In genomic region chr1:183104696-183105095, GRCm38 (mm10) we compare ENCODE assay signal across 14 mouse cellular contexts.
"Had no signal": no experiment of that assay in that cellular context is flagged by ENCODE, and none has a peak within 500 bp of the region (broad histone marks: within the 10 kb centered on the region; RNA-seq: fewer than 3 reads in every experiment).

No protein-coding gene starts in this region.

- DNase-seq: retina, postnatal 1 day; right cerebral cortex, adult 18-20 months; right cerebral cortex, postnatal 14 days; right cerebral cortex, postnatal 25 days; right cerebral cortex, postnatal 4 days; spleen, adult 18-20 months; thymus, postnatal 14 days; thymus, postnatal 25 days; thymus, postnatal 36 days had no signal

- H3K9me3 ChIP-seq: neural tube, embryonic 12.5 days; neural tube, embryonic 13.5 days; neural tube, embryonic 15.5 days; stomach, embryonic 15.5 days had no signal

- H3K9ac ChIP-seq: neural tube, embryonic 12.5 days; neural tube, embryonic 13.5 days; neural tube, embryonic 15.5 days; stomach, embryonic 15.5 days had no signal

- H3K36me3 ChIP-seq: neural tube, embryonic 12.5 days; neural tube, embryonic 13.5 days; neural tube, embryonic 15.5 days; stomach, embryonic 15.5 days had no signal

- H3K4me1 ChIP-seq: neural tube, embryonic 12.5 days; neural tube, embryonic 15.5 days; stomach, embryonic 15.5 days had no signal

- H3K27ac ChIP-seq: neural tube, embryonic 12.5 days; neural tube, embryonic 13.5 days; neural tube, embryonic 15.5 days; stomach, embryonic 15.5 days; stomach, postnatal 0 days had no signal

- H3K4me2 ChIP-seq: neural tube, embryonic 12.5 days; neural tube, embryonic 13.5 days; neural tube, embryonic 15.5 days; stomach, embryonic 15.5 days had no signal

- H3K4me3 ChIP-seq: neural tube, embryonic 12.5 days; neural tube, embryonic 13.5 days; neural tube, embryonic 15.5 days; stomach, embryonic 15.5 days had no signal

- H3K27me3 ChIP-seq: neural tube, embryonic 12.5 days; neural tube, embryonic 13.5 days; neural tube, embryonic 15.5 days; stomach, embryonic 15.5 days had no signal
